Mouse (Mus musculus) heart, postnatal 4 days (tissue): Measurements from ENCODE around the gene Hdac9. TPM values are rescaled to one million over a fixed set of nuclear protein-coding genes. Genes with fewer than 3 reads are reported as not detected.

Experiments
- DNase-seq: peaks from one replicate; pipeline ENCODE4 v3.0.0; 2021
- total RNA-seq, 2 experiments: library from RNA; stranded (reverse); gene quantifications; 2 replicates each; pipeline ENCODE4 v1.2.3; 2021

Gene Hdac9
- total RNA-seq, 2 experiments from 2014 or later, result 15.4 to 18.2 TPM

- DNase-seq, result no peak
These were observed 220.2 kb downstream of the Hdac9 start for GRCm38 (mm10) chr12:34696736-34697135.

GRCm38 (mm10) chr12:34688941-34689340, 228.0 kb downstream of the Hdac9 start:
- DNase-seq, result no peak

- no peak for DNase-seq
These were observed 233.5 kb downstream of the Hdac9 start for GRCm38 (mm10) chr12:34683375-34683774.

- DNase-seq, result no peak
These were observed 234.2 kb downstream of the Hdac9 start for GRCm38 (mm10) chr12:34682657-34683056.

- DNase-seq, result no peak
These were observed 236.3 kb downstream of the Hdac9 start for GRCm38 (mm10) chr12:34680576-34680975.

GRCm38 (mm10) chr12:34677110-34677509, 239.8 kb downstream of the Hdac9 start:
- DNase-seq, result no peak

GRCm38 (mm10) chr12:34674235-34674634, 242.7 kb downstream of the Hdac9 start:
- DNase-seq, result no peak

GRCm38 (mm10) chr12:34673539-34673938, 243.4 kb downstream of the Hdac9 start:
- DNase-seq, result no peak

- DNase-seq, result peak; percentile 81
These were observed 252.1 kb downstream of the Hdac9 start for GRCm38 (mm10) chr12:34664758-34665157.

GRCm38 (mm10) chr12:34661378-34661777, 255.5 kb downstream of the Hdac9 start:
- no peak for DNase-seq

GRCm38 (mm10) chr12:34660027-34660426, 256.9 kb downstream of the Hdac9 start:
- no peak for DNase-seq

- no peak for DNase-seq
These were observed 258.3 kb downstream of the Hdac9 start for GRCm38 (mm10) chr12:34658568-34658967.

- peak; percentile 59 for DNase-seq
These were observed 258.8 kb downstream of the Hdac9 start for GRCm38 (mm10) chr12:34658119-34658518.

GRCm38 (mm10) chr12:34653615-34654014, 263.3 kb downstream of the Hdac9 start:
- no peak for DNase-seq

GRCm38 (mm10) chr12:34648753-34649152, 268.1 kb downstream of the Hdac9 start:
- DNase-seq, result no peak

- no peak for DNase-seq
These were observed 275.1 kb downstream of the Hdac9 start for GRCm38 (mm10) chr12:34641705-34642259.

GRCm38 (mm10) chr12:34637238-34638124, 279.4 kb downstream of the Hdac9 start:
- no peak for DNase-seq

GRCm38 (mm10) chr12:34619101-34619500, 297.8 kb downstream of the Hdac9 start:
- DNase-seq, result no peak

- DNase-seq, result peak; percentile 6
These were observed 298.6 kb downstream of the Hdac9 start for GRCm38 (mm10) chr12:34618321-34618720.

- DNase-seq, result no peak
These were observed 299.1 kb downstream of the Hdac9 start for GRCm38 (mm10) chr12:34617836-34618235.

- no peak for DNase-seq
These were observed 302.1 kb downstream of the Hdac9 start for GRCm38 (mm10) chr12:34614796-34615195.

GRCm38 (mm10) chr12:34612511-34612910, 304.4 kb downstream of the Hdac9 start:
- no peak for DNase-seq

GRCm38 (mm10) chr12:34604521-34604920, 312.4 kb downstream of the Hdac9 start:
- DNase-seq, result no peak
